Mouse (Mus musculus) lung, embryonic 14.5 days (tissue): ENCODE measurements around the gene Pou2f3. TPM values are rescaled to one million over a fixed set of nuclear protein-coding genes. Genes with fewer than 3 reads are reported as not detected.

ENCODE experiments used
- ATAC-seq: fragments of 200-750 bp; cut with Nextera tagmentation; 2 replicates; pipeline ENCODE4 v1.8.0; 2017; ENCODE audit warnings: mild to moderate bottlenecking, moderate TSS enrichment, moderate library complexity; ENCODE audit not compliant: insufficient read depth
- DNase-seq: peaks from one replicate; pipeline ENCODE4 v3.0.0-alpha.2; 2015
- H3K27ac ChIP-seq: fragments of 300-500 bp; sonication (generic); 2 replicates; pipeline ENCODE4 v1.5.1; 2014; ENCODE audit warnings: low read depth, mild to moderate bottlenecking, moderate library complexity
- H3K27me3 ChIP-seq: fragments of 300-500 bp; sonication (generic); 2 replicates; pipeline ENCODE4 v1.6.1; 2014; ENCODE audit warnings: low read length, control low read depth; ENCODE audit not compliant: insufficient read depth
- H3K36me3 ChIP-seq: fragments of 300-500 bp; sonication (generic); 2 replicates; pipeline ENCODE4 v1.6.1; 2014; ENCODE audit warnings: control low read depth; ENCODE audit not compliant: insufficient read depth
- H3K4me1 ChIP-seq: fragments of 300-500 bp; sonication (generic); 2 replicates; pipeline ENCODE4 v1.6.1; 2014; ENCODE audit warnings: antibody characterized with exemption, control low read depth; ENCODE audit not compliant: insufficient read depth
- H3K4me2 ChIP-seq: fragments of 300-500 bp; sonication (generic); 2 replicates; pipeline ENCODE4 v1.6.1; 2014; ENCODE audit warnings: mild to moderate bottlenecking
- H3K4me3 ChIP-seq: fragments of 300-500 bp; sonication (generic); 2 replicates; pipeline ENCODE4 v1.5.1; 2014; ENCODE audit warnings: low read depth, low read length
- H3K9ac ChIP-seq: fragments of 300-500 bp; sonication (generic); 2 replicates; pipeline ENCODE4 v1.6.1; 2014
- H3K9me3 ChIP-seq: fragments of 300-500 bp; sonication (generic); 2 replicates; pipeline ENCODE4 v1.6.1; 2016; ENCODE audit warnings: low read depth, low read length, control low read depth
- CTCF ChIP-seq: IDR thresholded peaks from 2 replicates; pipeline ENCODE4 v1.5.1; 2016; ENCODE audit warnings: antibody characterized with exemption, low read depth
- WGBS: fragments of 180-500 bp; shearing (Covaris S2); extraction: QIAGEN DNeasy Blood & Tissue Kit; methylation state at CpG from one replicate; pipeline ENCODE4 v1.1.7; 2014; 5-methylcytosine and 5-hydroxymethylcytosine counted together
- polyA plus RNA-seq: library from polyadenylated mRNA; unstranded; fragments of >200 nt; fragmentation: Nextera tagmentation; extraction: Ambion mirVana; gene quantifications from 2 replicates; pipeline ENCODE4 v1.2.1, GENCODE M21; 2014

Pou2f3 gene
- 0.08 and 0.16 TPM in 2 replicates for polyA plus RNA-seq

- 6% methylated on average over 13 of the region's 13 CpGs for WGBS
- TF ChIP-seq CTCF: no peak
- 0 out of 2 replicates have a peak, but pooled peaks cover 4% of the 10 kb centered on the region for H3K4me1 ChIP-seq
- peaks cover 10% of the 10 kb centered on the region for H3K27me3 ChIP-seq
- H3K4me2 ChIP-seq: peak within 1 kb of the TSS; percentile 34
- no peaks in the 10 kb centered on the region for H3K9me3 ChIP-seq
- ATAC-seq (peak; percentile 94), DNase-seq (peak; percentile 95)
- H3K36me3 ChIP-seq: no peaks in the 10 kb centered on the region
- H3K27ac ChIP-seq: peak within 1 kb of the TSS; percentile 66
- H3K9ac ChIP-seq: no peak within 1 kb of the TSS
- no peak within 1 kb of the TSS for H3K4me3 ChIP-seq
Observed at GRCm38 (mm10) chr9:43210190-43210682, at the start of gene Pou2f3. Gene Pou2f3, minus strand, starts transcription at chr9:43210369.

- peak overlapping the region; percentile 29; the same call in 1 of the 2 replicates for H3K9ac ChIP-seq
- no peak for TF ChIP-seq CTCF
Observed at GRCm38 (mm10) chr9:43253271-43253681, 43.1 kb upstream of the Pou2f3 start.

GRCm38 (mm10) chr9:43252790-43253189, 42.6 kb upstream of the Pou2f3 start:
- peak overlapping the region; percentile 0; the same call in 1 of the 2 replicates for H3K4me2 ChIP-seq
- no peak for TF ChIP-seq CTCF
- H3K36me3 ChIP-seq: no peaks in the 10 kb centered on the region
- WGBS: 36% methylated on average over 3 of the region's 3 CpGs
- H3K9ac ChIP-seq: peak overlapping the region; percentile 29; the same call in 1 of the 2 replicates
- DNase-seq (peak; percentile 34), ATAC-seq (peak; percentile 48; the same call in 1 of the 2 replicates)
- H3K9me3 ChIP-seq: no peaks in the 10 kb centered on the region
- H3K4me1 ChIP-seq: 0 out of 2 replicates have a peak, but pooled peaks cover 5% of the 10 kb centered on the region
- no peaks in the 10 kb centered on the region for H3K27me3 ChIP-seq
- H3K4me3 ChIP-seq: no peak overlapping the region
- peak overlapping the region; percentile 90 for H3K27ac ChIP-seq

More at GRCm38 (mm10) chr9:43253271-43253681, 43.1 kb upstream of the Pou2f3 start:
- H3K4me1 ChIP-seq: 0 out of 2 replicates have a peak, but pooled peaks cover 5% of the 10 kb centered on the region
- H3K27ac ChIP-seq: peak overlapping the region; percentile 90
- WGBS: 21% methylated on average over 5 of the region's 5 CpGs
- ATAC-seq: peak; percentile 86
- no peaks in the 10 kb centered on the region for H3K36me3 ChIP-seq
- H3K4me3 ChIP-seq: no peak overlapping the region
- no peaks in the 10 kb centered on the region for H3K27me3 ChIP-seq
- DNase-seq: peak; percentile 82
- H3K4me2 ChIP-seq: peak overlapping the region; percentile 0; the same call in 1 of the 2 replicates
- no peaks in the 10 kb centered on the region for H3K9me3 ChIP-seq

GRCm38 (mm10) chr9:43251786-43252185, 41.6 kb upstream of the Pou2f3 start:
- 87% methylated on average over 2 of the region's 2 CpGs for WGBS
- no peak for ATAC-seq
- H3K9me3 ChIP-seq: no peaks in the 10 kb centered on the region
- no peak for DNase-seq
- peaks cover 7% of the 10 kb centered on the region; the same call in 1 of the 2 replicates for H3K4me1 ChIP-seq
- no peak overlapping the region for H3K9ac ChIP-seq
- H3K4me3 ChIP-seq: no peak overlapping the region
- no peak overlapping the region for H3K4me2 ChIP-seq
- TF ChIP-seq CTCF: no peak
- no peaks in the 10 kb centered on the region for H3K36me3 ChIP-seq
- no peaks in the 10 kb centered on the region for H3K27me3 ChIP-seq
- H3K27ac ChIP-seq: no peak overlapping the region

- no peak overlapping the region for H3K4me3 ChIP-seq
- peaks cover 5% of the 10 kb centered on the region; the same call in 1 of the 2 replicates for H3K4me1 ChIP-seq
- no peaks in the 10 kb centered on the region for H3K9me3 ChIP-seq
- H3K27ac ChIP-seq: peak overlapping the region; percentile 10; the same call in 1 of the 2 replicates
- DNase-seq (peak; percentile 71), ATAC-seq (0 out of 2 replicates have a peak, but pooled peaks have one; percentile 47)
- no peaks in the 10 kb centered on the region for H3K36me3 ChIP-seq
- no peaks in the 10 kb centered on the region for H3K27me3 ChIP-seq
- no peak for TF ChIP-seq CTCF
- peak overlapping the region; percentile 19; the same call in 1 of the 2 replicates for H3K4me2 ChIP-seq
- WGBS: 8% methylated on average over 10 of the region's 10 CpGs
- H3K9ac ChIP-seq: no peak overlapping the region
Observed at GRCm38 (mm10) chr9:43246738-43247180, 36.6 kb upstream of the Pou2f3 start.

- no peak for DNase-seq
- Histone ChIP-seq H3K27me3 (no peaks in the 10 kb centered on the region), H3K4me3 (no peak overlapping the region), H3K9me3 (no peaks in the 10 kb centered on the region), H3K36me3 (no peaks in the 10 kb centered on the region), H3K27ac (no peak overlapping the region), H3K4me1 (peaks cover 5% of the 10 kb centered on the region; the same call in 1 of the 2 replicates), H3K9ac (no peak overlapping the region), H3K4me2 (no peak overlapping the region)
- no peak for ATAC-seq
- WGBS: 73% methylated on average over 7 of the region's 7 CpGs
- no peak for TF ChIP-seq CTCF
Observed at GRCm38 (mm10) chr9:43245801-43246570, 35.8 kb upstream of the Pou2f3 start.

- no peak overlapping the region for H3K9ac ChIP-seq
- H3K27ac ChIP-seq: no peak overlapping the region
- TF ChIP-seq CTCF: no peak
- no peak overlapping the region for H3K4me3 ChIP-seq
- H3K36me3 ChIP-seq: no peaks in the 10 kb centered on the region
- H3K9me3 ChIP-seq: no peaks in the 10 kb centered on the region
- no peaks in the 10 kb centered on the region for H3K27me3 ChIP-seq
- peaks cover 18% of the 10 kb centered on the region for H3K4me1 ChIP-seq
- ATAC-seq: no peak
- no peak for DNase-seq
- 72% methylated on average over 5 of the region's 5 CpGs for WGBS
- H3K4me2 ChIP-seq: no peak overlapping the region
Observed at GRCm38 (mm10) chr9:43242432-43242831, 32.3 kb upstream of the Pou2f3 start.
